Mouse (Mus musculus): Measurements from ENCODE around the gene Rasgef1c. TPM values are rescaled to one million over a fixed set of nuclear protein-coding genes. Genes with fewer than 3 reads are reported as not detected.
A peak's percentile ranks its signal among the peaks of the same experiment; 100 is the strongest.

Gene Rasgef1c
- polyA plus RNA-seq, 1 experiment = not detected

DNA sequence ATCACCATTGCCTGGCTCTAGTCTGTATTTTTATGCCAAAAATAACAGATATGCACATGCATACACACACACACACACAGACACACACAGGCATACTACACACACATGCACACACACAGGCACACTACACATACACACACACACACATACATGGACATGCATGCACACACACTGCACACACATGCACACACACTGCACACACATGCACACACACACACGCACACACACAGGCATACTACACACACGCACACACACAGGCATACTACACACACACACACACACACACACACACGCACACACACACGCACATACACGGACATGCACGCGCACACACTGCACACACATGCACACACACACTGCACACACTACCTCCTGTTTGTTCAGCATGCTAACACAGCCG, 77.3 kb downstream of the Rasgef1c start:
- Histone ChIP-seq H3K4me1 (ENCODE audit: control insufficient read depth) (peaks cover 43% of the 10 kb centered on the region), H3K27me3 (ENCODE audit: control insufficient read depth) (no peaks in the 10 kb centered on the region), H3K36me3 (ENCODE audit: control insufficient read depth) (no peaks in the 10 kb centered on the region), H3K4me3 (replicated peaks) (no peak overlapping the region), H3K9me3 (ENCODE audit: control insufficient read depth, low read length) (no peaks in the 10 kb centered on the region; the same call in 1 of the 2 replicates)
- no peak for TF ChIP-seq GATA1 (IDR thresholded peaks at IDR 0.05; ENCODE audit: low read length)
- TF ChIP-seq TAL1 (IDR thresholded peaks at IDR 0.05; ENCODE audit: low read length) = no peak

DNA sequence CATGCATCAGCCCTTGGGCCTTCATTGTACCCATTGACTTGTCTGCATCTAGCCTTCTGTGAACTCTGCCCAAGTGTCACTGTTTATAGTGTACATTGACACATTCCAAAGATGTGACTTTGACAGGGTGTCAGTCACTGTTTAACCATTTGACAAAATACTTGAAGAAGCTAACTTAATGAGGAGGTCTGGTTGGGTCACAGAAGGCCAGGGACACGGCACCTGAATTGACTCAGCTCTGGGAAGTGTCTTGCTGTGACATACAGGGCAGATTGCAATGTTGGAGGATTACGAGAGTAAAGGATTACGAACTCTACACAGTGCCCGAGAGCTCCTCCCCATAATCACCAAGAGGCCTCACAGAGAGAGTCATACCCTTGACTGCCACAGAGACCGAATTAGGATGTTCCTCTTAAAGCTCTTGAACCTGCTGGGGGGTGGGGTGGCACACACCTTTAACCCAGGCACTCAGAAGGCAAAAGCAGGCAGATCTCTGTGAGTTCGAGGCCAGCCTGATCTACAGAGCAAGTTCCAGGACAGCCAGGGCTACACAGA, 79.1 kb downstream of the Rasgef1c start:
- no peaks in the 10 kb centered on the region for H3K9me3 ChIP-seq (ENCODE audit: control insufficient read depth, low read length)
- H3K36me3 ChIP-seq (ENCODE audit: control insufficient read depth) = no peaks in the 10 kb centered on the region
- no peaks in the 10 kb centered on the region for H3K27me3 ChIP-seq (ENCODE audit: control insufficient read depth)
- TF ChIP-seq TAL1 (IDR thresholded peaks at IDR 0.05; ENCODE audit: low read length) = no peak
- no peak for TF ChIP-seq GATA1 (IDR thresholded peaks at IDR 0.05; ENCODE audit: low read length)
- H3K4me1 ChIP-seq (ENCODE audit: control insufficient read depth) = peaks cover 61% of the 10 kb centered on the region
- no peak overlapping the region for H3K4me3 ChIP-seq (replicated peaks)

DNA sequence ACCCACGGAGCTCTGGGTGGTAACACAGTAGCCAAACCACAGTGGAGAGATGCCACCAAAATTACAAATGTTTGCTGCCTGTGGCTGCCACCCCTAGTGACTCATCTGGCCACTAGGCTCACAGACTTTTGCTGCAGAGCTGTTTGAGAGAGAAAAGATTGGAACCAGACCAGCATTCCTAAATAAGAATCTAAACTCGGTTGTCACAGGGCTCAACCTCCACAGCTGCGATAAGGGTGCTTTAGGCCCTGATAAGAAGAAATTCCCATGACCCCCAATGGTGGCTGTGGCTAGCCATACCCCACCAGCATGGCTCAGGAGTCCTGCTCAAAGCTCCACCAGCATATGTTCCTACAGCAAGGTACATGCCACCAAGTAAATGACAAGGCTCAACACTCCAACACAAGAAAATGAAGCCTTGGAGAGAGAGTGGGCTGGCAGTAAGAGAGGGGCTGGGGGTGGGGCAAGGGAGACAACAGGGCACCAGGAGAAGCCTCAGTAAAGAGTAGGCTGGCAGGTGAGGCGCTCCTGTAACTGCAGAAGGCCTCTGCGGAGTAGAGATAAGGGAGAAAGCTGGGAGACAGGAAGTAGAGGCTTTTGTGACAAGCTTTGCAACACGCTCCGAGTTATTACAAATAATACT, 79.8 kb downstream of the Rasgef1c start:
- peak overlapping the region; percentile 21 for H3K4me3 ChIP-seq (replicated peaks)
- peak; percentile 62 for TF ChIP-seq GATA1 (IDR thresholded peaks at IDR 0.05; ENCODE audit: low read length)
- peak; percentile 79 for TF ChIP-seq TAL1 (IDR thresholded peaks at IDR 0.05; ENCODE audit: low read length)
- H3K27me3 ChIP-seq (ENCODE audit: control insufficient read depth) = no peaks in the 10 kb centered on the region
- H3K9me3 ChIP-seq (ENCODE audit: control insufficient read depth, low read length) = no peaks in the 10 kb centered on the region
- no peaks in the 10 kb centered on the region for H3K36me3 ChIP-seq (ENCODE audit: control insufficient read depth)
- peaks cover 67% of the 10 kb centered on the region for H3K4me1 ChIP-seq (ENCODE audit: control insufficient read depth)

DNA sequence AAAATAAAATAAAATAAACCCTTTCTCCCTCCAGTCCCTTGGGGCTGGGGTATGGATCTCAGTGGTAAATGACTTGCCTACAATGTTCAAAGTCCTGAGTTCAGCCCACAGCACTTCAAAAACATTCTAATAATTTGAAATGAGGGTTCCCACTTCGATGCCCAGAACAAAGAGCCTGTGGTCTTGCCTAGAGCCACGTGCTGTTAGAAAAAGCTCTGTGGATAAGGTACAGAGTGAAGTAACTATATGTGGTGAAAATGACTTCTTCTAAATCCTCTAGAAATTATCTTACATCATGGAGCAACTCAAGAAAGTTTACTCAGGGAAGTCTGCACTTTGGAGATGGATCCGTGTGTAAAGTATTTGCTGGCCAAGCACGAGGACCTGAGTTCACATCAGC, 80.5 kb downstream of the Rasgef1c start:
- TF ChIP-seq GATA1 (IDR thresholded peaks at IDR 0.05; ENCODE audit: low read length) (no peak), TAL1 (IDR thresholded peaks at IDR 0.05; ENCODE audit: low read length) (no peak)
- no peaks in the 10 kb centered on the region for H3K9me3 ChIP-seq (ENCODE audit: control insufficient read depth, low read length)
- H3K4me1 ChIP-seq (ENCODE audit: control insufficient read depth) = peaks cover 67% of the 10 kb centered on the region
- H3K36me3 ChIP-seq (ENCODE audit: control insufficient read depth) = no peaks in the 10 kb centered on the region
- H3K4me3 ChIP-seq (replicated peaks) = peak overlapping the region; percentile 21
- no peaks in the 10 kb centered on the region for H3K27me3 ChIP-seq (ENCODE audit: control insufficient read depth)

DNA sequence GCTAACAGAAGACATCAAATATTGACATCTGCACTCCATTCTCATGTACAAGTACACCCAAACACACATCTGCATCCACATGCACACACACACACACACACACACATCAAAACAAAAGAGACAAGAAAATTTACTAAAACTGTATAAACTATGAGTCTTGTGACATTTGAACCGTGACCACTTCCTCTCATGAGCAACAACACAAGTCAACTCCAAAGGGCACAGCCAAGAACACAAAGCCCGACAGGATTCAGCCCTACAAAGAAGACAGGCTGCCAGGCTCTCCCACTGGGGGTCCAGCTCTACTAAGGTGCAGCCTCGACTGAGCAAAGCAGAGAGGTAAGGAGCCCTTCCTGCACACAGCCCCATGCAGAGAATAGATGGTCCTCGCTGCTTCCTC, 81.2 kb downstream of the Rasgef1c start:
- Histone ChIP-seq H3K4me3 (replicated peaks) (peak overlapping the region; percentile 28), H3K9me3 (ENCODE audit: control insufficient read depth, low read length) (no peaks in the 10 kb centered on the region), H3K27me3 (ENCODE audit: control insufficient read depth) (no peaks in the 10 kb centered on the region), H3K36me3 (ENCODE audit: control insufficient read depth) (no peaks in the 10 kb centered on the region), H3K4me1 (ENCODE audit: control insufficient read depth) (peaks cover 67% of the 10 kb centered on the region)
- TF ChIP-seq TAL1 (IDR thresholded peaks at IDR 0.05; ENCODE audit: low read length) (no peak), GATA1 (IDR thresholded peaks at IDR 0.05; ENCODE audit: low read length) (no peak)

DNA sequence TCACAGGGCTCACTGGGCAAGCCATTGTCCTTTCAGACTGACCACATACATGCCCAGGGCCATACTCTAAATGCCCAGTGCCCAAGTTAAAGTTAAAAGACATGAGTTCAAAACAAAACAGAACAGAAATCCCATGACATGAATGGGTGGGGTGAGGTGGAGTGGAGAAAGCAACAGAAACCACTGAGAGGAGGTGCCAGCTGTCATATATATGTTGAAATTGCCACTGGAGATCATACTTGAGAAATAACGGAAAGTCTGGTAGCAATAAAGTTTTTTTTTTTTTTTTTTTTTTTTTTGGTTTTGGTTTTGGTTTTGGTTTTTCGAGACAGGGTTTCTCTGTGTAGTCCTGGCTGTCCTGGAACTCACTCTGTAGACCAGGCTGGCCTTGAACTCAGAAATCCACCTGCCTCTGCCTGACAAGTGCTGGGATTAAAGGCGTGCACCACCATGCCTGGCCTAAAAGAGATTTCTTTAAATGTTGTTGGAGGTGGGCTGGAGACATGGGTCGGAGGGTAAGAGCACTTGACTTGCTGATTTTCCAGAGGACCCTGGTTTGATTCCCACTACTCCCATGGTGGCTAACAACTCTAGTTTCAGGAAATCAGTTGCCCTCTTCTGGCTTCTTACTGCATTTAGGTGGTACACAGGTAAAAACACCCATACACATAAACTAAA, 82.4 kb downstream of the Rasgef1c start:
- peaks cover 67% of the 10 kb centered on the region for H3K4me1 ChIP-seq (ENCODE audit: control insufficient read depth)

DNA sequence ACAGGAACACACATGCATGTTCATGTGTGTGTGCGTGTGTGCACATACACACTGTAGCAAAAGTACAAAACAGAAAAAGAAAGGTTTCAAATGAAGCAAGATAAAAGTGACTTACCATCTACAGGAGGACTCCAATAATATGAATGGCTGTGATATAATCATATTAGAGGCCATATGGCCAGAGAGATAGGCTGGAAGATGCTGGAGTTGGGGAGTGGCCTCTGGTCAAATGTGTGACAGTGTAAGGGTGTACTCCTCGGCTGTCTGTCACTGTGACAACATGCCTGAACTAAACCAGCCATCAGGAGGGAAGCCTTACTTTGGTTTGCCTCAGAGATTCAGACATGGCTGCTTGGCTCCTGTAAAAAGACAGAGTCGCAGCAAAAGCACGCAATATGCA, 83.4 kb downstream of the Rasgef1c start:
- H3K9me3 ChIP-seq (ENCODE audit: control insufficient read depth, low read length) = no peaks in the 10 kb centered on the region
- TF ChIP-seq TAL1 (IDR thresholded peaks at IDR 0.05; ENCODE audit: low read length) (peak; percentile 61), GATA1 (IDR thresholded peaks at IDR 0.05; ENCODE audit: low read length) (peak; percentile 70)
- peaks cover 63% of the 10 kb centered on the region for H3K4me1 ChIP-seq (ENCODE audit: control insufficient read depth)
- no peaks in the 10 kb centered on the region for H3K27me3 ChIP-seq (ENCODE audit: control insufficient read depth)
- H3K36me3 ChIP-seq (ENCODE audit: control insufficient read depth) = no peaks in the 10 kb centered on the region
- H3K4me3 ChIP-seq (replicated peaks) = peak overlapping the region; percentile 32

More for the DNA sequence above, 82.4 kb downstream of the Rasgef1c start:
- H3K36me3 ChIP-seq (ENCODE audit: control insufficient read depth) = no peaks in the 10 kb centered on the region
- no peak overlapping the region for H3K4me3 ChIP-seq (replicated peaks)
- no peaks in the 10 kb centered on the region for H3K27me3 ChIP-seq (ENCODE audit: control insufficient read depth)
- TF ChIP-seq GATA1 (IDR thresholded peaks at IDR 0.05; ENCODE audit: low read length) = no peak
- no peak for TF ChIP-seq TAL1 (IDR thresholded peaks at IDR 0.05; ENCODE audit: low read length)
- no peaks in the 10 kb centered on the region for H3K9me3 ChIP-seq (ENCODE audit: control insufficient read depth, low read length)

DNA sequence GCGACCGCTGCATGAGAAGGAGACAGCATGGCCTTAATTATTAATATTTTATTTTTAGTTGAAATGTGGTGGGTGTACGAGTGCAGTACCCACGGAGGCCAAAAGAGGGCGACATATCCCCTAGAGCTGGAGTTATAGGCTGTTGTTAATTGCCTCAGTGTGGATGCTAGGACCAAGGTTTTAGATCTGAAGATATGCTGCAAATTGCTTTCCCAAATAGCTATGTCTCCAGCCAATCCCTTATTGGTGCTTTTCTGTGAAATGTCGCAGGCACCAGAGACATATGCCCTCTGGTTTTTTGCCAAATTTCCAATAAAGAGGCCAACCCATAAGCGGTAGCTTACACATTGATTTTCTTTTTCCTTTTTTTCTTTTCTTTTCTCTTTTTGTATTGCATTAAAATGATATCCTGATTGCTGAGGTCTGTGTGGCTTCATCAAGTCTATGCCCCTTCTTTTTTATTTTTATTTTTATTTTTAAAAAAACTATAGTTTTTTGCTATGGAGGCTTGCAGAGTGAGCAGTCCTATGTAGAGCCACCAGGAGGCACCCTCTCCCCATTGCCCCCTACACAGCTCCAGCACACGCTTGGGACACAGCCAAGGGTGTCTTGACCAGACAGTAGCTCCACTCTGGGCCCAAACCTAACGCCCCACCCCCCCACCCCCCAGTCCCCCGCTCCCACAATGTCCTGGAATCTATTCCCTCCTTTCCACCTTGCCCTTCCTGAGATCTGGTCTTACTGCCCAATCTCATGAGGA, 84.8 kb downstream of the Rasgef1c start:
- H3K36me3 ChIP-seq (ENCODE audit: control insufficient read depth) = no peaks in the 10 kb centered on the region
- no peaks in the 10 kb centered on the region for H3K27me3 ChIP-seq (ENCODE audit: control insufficient read depth)
- H3K4me1 ChIP-seq (ENCODE audit: control insufficient read depth) = peaks cover 49% of the 10 kb centered on the region
- TF ChIP-seq TAL1 (IDR thresholded peaks at IDR 0.05; ENCODE audit: low read length) = no peak
- TF ChIP-seq GATA1 (IDR thresholded peaks at IDR 0.05; ENCODE audit: low read length) = peak; percentile 53; the same call in 1 of the 2 replicates
- no peak overlapping the region for H3K4me3 ChIP-seq (replicated peaks)
- no peaks in the 10 kb centered on the region for H3K9me3 ChIP-seq (ENCODE audit: control insufficient read depth, low read length)

DNA sequence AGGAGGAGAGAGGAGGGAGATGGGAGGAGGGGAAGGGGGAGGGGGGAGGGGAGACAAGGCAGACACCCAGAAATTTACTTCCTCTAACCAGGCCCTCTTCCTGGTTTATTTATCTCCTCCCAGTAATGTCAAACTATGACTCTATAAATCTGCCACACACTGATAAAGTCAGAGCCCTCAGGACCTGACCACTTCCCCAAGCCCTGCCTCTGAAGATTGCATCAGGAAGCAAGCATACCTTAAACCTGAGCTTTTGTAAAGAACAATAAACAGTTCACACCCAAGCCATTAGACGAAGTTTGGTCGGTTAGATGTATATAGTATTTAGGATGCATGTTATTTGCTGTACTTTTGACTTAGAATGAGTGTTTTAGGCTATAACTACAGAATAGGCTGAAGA, 92.9 kb downstream of the Rasgef1c start:
- Histone ChIP-seq H3K27me3 (ENCODE audit: control insufficient read depth) (no peaks in the 10 kb centered on the region), H3K4me1 (ENCODE audit: control insufficient read depth) (no peaks in the 10 kb centered on the region; the same call in 1 of the 2 replicates), H3K9me3 (ENCODE audit: control insufficient read depth, low read length) (no peaks in the 10 kb centered on the region), H3K36me3 (ENCODE audit: control insufficient read depth) (no peaks in the 10 kb centered on the region), H3K4me3 (replicated peaks) (no peak overlapping the region)
- no peak for TF ChIP-seq TAL1 (IDR thresholded peaks at IDR 0.05; ENCODE audit: low read length)
- TF ChIP-seq GATA1 (IDR thresholded peaks at IDR 0.05; ENCODE audit: low read length) = no peak

Measured in erythroblast, embryonic 14.5 days (primary cell).